Mouse (Mus musculus): ENCODE measurements around the gene Kirrel. TPM values are rescaled to one million over a fixed set of nuclear protein-coding genes. Genes with fewer than 3 reads are reported as not detected.

Gene Kirrel
- polyA plus RNA-seq, 1 experiment, result not detected

DNA sequence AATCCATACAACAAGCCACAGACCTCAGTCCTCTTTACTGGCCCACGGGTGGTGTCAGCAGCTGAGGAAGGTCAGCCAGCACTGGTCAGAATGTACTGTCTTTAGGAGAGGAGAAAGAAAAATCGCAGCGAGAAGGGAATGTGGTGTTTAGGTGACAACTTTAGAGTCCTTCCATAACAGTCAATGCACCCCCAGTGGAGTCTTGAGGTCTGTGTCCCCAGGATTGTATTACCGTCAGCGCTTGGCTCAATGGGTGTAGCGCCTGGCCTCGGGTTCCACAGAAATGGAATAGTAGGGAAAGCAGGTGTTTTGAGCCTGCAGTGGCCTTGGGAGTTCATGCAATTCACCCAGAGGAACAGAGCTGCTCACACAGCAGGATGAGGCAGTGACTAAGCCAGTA lies 95.2 kb downstream of the Kirrel start:
- no peak for TF ChIP-seq GATA1 (IDR thresholded peaks at IDR 0.05; ENCODE audit: low read length)

DNA sequence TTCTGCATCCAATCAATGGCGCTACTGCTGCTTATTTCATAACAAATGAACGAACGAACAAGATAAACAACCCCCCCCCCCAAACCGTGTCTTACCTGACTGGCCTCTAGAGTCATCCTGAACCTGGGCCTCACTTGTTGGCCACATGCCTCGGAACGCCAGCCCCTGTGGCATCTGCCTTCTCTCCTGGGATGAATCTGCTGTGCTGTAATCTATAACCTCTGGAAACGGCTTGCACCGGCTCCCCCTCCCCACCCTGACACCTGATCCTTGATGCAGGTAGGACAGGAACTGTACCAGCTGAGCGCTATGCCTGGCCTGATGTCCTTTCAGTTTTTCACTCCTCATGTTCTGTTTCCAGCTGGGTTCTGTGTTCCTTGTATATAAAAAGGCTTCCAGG lies 96.9 kb downstream of the Kirrel start:
- no peak for TF ChIP-seq GATA1 (IDR thresholded peaks at IDR 0.05; ENCODE audit: low read length)

DNA sequence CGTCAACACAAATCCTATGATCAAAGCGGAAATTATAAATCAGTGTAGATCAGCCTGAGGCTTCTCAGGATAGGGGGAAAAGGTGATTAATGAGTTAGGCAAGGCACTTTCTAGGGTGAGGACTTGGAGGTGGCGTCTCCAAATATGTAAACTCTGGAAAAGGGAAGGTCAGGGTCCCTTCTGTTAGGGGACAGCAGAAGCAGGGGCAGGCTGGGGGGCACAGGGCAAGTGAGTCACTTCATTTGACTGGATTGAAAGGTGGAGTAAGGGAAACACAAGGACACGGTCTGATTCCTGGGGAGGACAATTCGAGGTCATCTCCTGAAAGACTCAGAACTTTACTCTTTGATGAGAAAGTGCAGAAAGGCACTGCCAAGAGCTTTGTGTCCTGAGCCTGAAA lies 97.6 kb downstream of the Kirrel start:
- TF ChIP-seq GATA1 (IDR thresholded peaks at IDR 0.05; ENCODE audit: low read length), result no peak

DNA sequence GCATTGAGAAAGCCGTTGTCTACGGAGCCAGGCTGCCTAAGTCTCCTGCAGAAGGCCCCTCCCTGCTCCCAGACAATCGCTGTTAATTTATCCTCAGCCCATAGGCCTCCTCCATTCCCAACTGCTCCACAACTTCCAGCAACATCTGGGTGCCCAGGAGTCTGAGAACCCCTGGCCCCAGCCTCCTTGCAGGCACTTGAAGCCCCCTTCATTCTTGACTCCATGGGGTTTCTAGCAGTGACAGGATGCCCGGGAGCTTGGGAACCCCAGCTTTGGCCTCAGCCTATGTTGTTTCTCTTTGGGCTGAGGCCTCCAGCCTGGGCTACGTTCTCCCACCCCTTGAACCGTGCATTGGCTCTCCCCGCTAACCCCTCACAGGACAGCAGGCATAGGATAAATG lies 98.4 kb downstream of the Kirrel start:
- no peak for TF ChIP-seq GATA1 (IDR thresholded peaks at IDR 0.05; ENCODE audit: low read length)

DNA sequence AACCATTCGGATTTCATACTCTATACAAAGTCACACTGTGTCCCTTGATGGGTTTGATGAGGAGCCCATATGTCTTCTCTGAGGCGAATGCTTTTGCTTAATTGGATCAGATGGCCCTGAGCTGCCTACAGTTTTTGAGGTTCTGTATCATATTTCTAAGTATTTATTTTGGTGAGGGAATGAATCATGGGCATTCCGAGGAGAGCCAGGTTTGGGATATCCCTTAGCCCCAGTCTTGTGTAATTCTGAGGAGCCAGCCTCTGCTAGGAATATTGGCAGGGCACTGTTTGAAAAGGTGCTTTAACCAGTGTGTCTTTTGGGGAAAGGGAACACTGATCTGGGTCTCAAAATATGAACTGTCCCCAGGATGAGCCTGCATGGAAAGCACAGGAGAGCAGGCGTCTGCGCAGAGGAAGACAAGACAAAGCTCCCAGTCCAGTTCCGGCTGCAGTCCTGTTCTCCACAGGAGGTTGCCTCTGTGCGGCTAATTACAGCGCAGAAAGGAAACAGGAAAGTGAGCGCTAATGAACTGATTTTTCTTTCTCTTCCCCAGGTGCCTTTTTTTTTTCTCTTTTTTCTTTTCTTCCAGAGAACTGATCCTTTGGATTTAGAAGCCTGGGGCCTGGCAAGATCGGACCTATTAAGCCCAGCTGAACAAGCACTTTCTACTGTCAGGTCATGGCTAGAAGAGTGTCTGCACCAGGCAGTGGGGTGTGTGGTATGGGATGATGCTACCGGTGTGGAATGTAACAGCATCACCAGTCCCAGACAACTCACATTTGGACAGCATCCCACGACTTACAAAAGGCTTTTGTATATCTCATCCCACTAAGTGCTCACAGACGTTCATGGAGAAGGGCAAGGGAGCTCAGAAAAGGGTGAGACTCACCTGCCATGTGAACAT lies 101.7 kb downstream of the Kirrel start:
- TF ChIP-seq GATA1 (IDR thresholded peaks at IDR 0.05; ENCODE audit: low read length), result no peak

DNA sequence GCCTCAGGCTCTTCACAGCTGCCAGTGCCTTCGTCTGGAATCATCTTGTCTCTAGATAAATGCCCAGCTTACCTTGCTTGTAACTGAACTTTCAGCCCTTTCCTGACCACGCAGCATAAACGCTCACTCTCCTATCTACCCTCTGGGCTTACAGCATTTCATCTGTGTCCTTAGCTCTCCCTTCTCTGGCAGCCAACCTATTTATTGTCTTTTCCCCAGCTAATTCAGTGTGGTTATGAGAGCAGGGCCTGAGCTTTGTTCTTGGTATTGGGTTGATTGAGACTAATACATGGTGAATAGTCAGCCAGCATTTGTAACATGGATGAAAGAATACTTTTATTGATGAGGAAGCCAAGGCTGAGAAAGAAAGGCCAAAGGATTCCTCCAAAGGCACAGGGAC lies 102.4 kb downstream of the Kirrel start:
- no peak for TF ChIP-seq GATA1 (IDR thresholded peaks at IDR 0.05; ENCODE audit: low read length)

DNA sequence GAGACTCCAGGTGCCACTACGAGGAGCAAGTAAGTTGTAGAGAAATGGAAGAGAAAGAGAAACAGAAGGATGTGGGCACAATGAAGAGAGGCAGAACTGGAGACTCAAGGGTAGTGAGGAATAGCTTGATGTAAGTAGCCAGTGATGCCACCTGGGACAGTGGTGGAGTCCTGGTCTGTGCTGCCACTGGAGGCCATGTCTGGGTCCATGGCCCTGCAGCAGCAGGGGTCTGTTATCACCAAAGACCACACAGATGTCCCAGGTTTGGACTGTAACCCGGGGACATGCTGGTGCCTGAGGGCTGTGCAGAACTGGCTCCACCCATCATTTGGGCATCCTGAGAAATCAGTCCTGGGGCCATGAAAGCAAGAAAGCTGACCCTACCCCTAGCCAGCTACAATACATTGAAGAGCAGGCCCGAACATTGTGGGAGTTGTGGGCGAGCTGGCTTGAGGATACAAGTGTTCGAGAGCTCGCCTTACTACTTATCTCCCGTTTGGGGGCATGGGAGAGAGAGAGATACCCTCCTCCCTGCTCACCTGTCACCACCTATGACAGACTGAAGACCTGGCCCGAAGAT lies 107.1 kb downstream of the Kirrel start:
- no peak for TF ChIP-seq GATA1 (IDR thresholded peaks at IDR 0.05; ENCODE audit: low read length)

DNA sequence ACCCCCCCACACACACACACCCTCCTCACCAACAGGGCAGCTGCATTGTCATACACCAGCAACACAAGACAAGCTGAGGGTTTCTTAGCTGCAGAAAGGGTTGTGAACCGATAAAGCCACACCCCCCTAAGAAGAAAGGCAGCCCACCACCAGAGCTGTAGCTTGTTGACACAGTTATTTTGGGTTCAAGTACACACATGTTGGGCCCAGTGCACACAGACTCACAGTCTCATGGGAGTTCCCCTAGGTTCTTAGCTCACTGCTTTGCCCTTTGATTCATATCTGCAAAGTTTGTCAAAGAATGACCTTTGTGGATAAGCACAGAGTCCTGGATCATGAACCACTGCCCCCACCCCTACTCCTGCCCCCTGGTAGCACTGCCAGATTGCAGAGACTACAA lies 120.6 kb downstream of the Kirrel start:
- TF ChIP-seq GATA1 (IDR thresholded peaks at IDR 0.05; ENCODE audit: low read length), result no peak

DNA sequence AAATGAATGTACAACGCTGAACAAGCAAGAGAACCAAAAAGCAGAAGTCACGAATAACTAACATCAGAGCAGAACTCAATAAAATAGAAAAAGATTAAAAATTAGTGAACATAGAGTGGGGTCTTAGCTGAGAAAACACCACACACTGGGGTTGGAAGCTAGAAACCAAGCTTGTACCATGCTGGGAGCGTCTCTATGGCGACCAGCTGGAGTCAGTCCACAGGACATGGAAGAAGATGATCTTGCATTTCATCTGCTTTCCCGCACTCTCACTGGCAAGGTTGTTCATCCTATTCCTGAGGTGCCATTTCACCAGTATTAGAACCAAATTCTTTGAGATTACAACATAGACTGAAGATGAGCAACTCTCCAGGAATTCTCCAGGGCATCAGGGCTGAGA lies 126.7 kb downstream of the Kirrel start:
- TF ChIP-seq GATA1 (IDR thresholded peaks at IDR 0.05; ENCODE audit: low read length), result no peak

DNA sequence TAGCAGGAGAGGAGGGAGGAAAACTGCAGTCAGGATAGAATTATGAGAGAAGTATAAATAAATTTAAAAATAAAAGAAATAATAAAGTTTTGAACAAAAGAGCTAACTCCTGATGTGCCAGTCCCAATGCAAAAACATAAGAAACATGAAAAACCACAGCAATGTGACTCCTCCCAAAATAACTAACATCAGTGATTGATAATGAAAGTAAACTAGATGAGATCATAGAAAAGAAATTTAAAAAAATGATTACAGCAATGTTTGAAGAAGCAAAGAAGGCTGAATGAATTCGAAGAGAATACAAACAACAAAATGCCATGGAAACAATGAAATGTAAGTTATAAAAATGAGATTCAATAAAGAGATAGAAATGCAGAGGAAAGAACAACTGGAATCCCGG lies 132.8 kb downstream of the Kirrel start:
- no peak for TF ChIP-seq GATA1 (IDR thresholded peaks at IDR 0.05; ENCODE audit: low read length)

DNA sequence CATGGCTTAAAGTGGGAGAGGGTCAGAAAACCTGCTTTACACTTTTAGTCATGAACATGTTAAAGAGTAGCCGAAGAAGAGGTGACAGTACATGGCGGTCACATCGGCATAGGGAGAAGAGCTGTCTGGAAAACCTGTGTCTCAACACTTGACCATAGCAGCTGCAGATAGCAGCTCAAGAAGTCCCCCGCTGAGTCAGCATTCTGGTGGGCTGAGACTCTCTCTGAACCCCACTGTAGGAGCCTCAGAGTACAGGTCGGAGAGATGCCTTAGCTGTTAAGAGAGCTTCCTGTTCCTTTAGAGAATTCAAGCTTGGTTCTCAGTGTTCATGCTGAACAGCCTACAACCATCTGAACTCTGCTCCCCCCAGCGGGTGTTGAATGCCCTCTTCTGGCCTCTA lies 136.0 kb downstream of the Kirrel start:
- no peak for TF ChIP-seq GATA1 (IDR thresholded peaks at IDR 0.05; ENCODE audit: low read length)

DNA sequence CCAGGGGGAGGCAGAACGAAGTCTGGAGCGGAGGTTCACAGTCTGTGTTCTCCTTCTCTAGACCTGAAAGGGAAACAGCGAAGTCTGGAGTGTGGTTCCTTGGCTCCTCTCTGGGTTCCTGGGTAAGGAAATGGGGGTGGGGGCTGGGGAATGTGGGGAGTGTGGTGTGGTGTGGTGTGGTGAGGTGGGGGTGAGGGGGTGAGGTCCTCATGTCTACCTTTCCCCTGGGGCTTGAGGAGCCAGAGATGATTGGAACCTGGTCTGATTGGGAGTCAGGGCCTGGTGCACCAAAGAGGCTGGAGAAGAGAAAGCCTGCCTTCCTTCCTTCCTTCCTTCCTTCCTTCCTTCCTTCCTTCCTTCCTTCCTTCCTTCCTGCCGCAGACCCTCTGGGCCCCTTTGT lies 140.5 kb downstream of the Kirrel start:
- no peak for TF ChIP-seq GATA1 (IDR thresholded peaks at IDR 0.05; ENCODE audit: low read length)

DNA sequence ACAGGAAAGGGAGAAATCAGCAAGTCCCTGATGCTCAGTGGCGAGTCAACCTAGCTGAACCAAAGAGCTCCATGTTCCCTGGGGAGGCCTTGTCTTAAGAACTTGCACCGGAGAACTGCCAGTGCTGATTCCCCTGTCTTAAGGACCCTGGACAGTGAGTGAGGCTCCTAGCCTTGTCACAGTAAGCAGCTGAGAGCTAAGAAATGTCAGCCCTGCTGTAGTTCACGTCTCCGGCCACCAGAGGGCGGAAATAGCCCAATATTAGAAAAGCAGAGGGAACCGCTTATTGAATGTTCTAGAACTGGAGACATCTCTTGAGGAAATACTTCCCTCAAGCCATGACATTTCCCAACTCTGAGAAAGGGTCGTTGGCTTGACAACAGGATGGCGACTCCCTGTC lies 141.2 kb downstream of the Kirrel start:
- no peak for TF ChIP-seq GATA1 (IDR thresholded peaks at IDR 0.05; ENCODE audit: low read length)

DNA sequence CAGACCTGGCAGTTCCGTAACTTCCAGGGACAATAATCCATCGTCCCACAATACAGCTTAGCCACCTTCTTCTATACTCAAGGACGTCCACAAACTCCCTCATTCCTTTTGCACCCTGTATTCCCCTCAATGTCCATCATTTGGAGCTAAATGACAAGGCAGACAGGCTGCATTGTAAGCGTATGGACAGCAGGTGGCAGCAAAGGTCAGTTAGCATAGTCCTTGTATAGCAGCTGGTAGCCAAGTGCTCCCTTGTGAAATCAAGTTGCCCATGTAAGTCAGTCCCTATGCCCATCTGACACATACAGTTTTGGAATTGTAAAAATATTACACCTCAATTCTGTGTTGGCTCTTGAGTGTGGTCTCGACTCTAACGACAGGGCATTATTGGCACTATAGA lies 143.7 kb downstream of the Kirrel start:
- no peak for TF ChIP-seq GATA1 (IDR thresholded peaks at IDR 0.05; ENCODE audit: low read length)

Other genes with a start within 250 kb of the Kirrel start
- gene Cd1d1, start 175.3 kb downstream of the Kirrel start, polyA plus RNA-seq (2012), result not detected in 2 replicates
- gene Fcrls, start 89.0 kb upstream of the Kirrel start, polyA plus RNA-seq (2012), result not detected in 2 replicates
- not detected in 2 replicates for gene Cd5l, start 183.1 kb upstream of the Kirrel start, polyA plus RNA-seq (2012)
- gene Fcrl1, start 201.6 kb upstream of the Kirrel start, polyA plus RNA-seq (2012), result not detected in 2 replicates

All from G1E-ER4 (cell line).